Mouse (Mus musculus): Measurements from ENCODE around the gene Vps18.

Vps18 gene

DNA sequence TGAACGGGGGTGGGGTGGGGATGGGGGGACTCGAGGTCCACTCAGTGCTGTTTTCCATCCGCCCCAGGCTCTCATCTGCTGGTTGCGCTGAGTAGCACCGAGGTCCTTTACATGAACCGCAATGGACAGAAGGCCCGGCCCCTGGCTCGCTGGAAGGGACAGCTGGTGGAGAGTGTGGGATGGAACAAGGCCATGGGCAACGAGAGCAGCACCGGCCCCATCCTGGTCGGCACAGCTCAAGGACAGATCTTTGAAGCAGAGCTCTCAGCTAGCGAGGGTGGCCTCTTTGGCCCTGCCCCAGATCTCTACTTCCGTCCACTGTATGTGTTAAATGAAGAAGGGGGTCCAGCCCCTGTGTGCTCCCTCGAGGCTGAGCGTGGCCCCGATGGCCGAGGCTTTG, 4.3 kb downstream of the Vps18 start:
- no peak for DNase-seq

DNA sequence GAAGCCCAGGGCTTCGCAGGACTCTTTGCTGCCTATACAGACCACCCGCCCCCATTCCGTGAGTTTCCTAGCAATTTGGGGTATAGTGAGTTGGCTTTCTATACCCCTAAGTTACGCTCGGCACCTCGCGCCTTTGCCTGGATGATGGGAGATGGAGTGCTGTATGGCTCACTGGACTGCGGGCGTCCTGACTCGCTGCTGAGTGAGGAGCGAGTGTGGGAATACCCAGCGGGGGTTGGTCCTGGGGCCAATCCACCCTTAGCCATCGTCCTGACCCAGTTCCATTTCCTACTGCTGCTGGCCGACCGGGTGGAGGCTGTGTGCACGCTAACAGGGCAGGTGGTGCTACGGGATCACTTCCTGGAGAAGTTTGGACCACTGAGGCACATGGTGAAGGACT, 4.8 kb downstream of the Vps18 start:
- DNase-seq: no peak

DNA sequence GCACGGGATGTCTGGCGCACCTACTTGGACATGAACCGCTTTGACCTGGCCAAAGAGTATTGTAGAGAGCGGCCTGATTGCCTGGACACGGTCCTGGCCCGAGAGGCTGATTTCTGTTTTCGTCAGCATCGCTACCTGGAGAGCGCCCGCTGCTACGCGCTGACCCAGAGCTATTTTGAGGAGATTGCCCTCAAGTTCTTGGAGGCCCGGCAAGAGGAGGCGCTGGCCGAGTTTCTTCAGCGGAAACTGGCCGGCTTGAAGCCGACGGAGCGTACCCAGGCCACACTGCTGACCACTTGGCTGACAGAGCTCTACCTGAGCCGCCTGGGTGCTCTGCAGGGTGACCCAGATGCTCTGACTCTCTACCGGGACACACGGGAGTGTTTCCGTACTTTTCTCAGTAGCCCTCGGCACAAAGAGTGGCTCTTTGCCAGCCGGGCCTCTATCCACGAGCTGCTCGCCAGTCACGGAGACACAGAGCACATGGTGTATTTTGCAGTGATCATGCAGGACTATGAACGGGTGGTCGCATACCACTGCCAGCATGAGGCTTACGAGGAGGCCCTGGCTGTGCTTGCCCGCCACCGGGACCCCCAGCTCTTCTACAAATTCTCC, 5.3 kb downstream of the Vps18 start:
- DNase-seq: no peak

DNA sequence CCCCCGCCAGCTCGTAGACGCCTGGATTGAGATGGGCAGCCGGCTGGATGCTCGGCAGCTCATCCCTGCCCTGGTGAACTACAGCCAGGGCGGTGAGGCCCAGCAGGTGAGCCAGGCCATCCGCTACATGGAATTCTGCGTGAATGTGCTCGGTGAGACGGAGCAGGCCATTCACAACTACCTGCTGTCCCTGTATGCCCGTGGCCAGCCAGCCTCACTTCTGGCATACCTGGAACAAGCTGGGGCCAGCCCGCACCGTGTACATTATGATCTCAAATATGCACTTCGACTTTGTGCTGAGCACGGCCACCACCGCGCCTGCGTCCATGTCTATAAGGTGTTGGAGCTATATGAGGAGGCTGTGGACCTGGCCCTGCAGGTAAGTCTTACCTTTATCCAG, 5.9 kb downstream of the Vps18 start:
- no peak for DNase-seq

DNA sequence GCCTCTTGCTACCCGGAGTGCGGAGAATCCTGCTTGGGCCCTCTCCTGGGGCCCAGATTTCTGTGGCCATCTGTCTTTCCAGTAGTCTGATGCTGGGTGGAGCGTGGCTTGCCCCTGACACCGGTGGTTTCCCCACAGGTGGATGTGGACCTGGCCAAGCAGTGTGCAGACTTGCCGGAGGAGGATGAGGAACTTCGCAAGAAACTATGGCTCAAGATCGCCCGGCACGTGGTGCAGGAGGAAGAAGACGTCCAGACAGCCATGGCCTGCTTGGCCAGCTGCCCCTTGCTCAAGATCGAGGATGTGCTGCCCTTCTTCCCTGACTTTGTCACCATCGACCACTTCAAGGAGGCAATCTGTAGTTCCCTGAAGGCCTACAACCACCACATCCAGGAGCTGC, 8.2 kb downstream of the Vps18 start:
- DNase-seq: no peak

DNA sequence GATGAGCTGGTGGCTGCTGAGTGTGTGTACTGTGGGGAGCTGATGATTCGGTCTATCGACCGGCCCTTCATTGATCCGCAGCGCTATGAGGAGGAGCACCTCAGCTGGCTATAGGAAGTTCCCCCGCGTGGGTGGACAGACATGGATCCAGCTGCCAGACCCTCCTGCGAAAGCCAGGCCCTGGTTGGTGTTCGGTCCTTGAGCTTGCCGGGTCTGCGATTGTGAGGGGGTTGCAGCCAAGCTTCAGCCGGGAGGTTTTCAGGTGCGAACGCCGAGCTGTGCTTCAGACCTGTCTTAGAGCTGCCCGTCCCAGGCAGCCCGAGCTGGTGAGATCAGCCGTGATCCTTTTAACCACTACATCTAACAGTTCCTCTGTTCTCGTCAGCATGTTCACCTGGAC, 9.0 kb downstream of the Vps18 start:
- DNase-seq: no peak

DNA sequence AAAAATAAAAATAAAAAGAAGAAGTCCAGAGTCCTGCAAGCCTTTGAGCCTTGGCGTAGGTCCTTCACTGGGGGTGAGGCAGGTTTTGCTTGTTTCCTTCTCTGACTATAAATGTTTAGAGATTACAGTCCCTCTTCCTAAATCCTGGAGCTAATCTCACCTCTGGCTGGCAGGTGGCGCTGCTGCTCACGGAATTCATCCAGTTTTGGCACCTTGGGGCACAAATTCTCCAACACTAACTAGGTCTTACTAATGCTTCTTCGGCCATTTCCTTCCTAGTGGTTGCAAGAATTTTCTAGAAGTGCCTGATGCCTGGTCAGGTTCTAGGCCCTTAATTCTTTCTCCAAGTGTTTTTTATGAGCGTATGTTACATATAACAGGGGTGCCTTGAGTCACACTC, 9.8 kb downstream of the Vps18 start:
- peak; percentile 72 to 83 for DNase-seq

DNA sequence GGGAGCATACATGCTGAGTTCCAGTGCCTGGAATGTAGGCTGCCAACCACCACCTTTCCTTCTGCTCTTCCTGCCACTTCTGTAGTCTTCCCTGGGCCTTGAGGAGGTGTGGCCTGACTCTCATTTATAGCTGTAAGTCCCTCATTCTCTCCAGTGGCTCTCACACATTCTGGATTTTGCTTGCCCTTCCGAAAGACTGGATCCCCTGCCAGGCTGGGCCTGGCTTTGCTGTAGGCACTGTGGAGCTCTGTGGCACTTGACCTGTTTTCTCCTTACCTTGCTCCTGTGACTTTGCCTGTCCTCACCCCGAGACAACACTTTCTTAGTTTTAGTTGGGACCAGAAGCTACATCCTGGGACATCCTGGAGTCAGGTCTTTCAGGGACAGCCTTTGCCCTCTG, 10.3 kb downstream of the Vps18 start:
- no peak for DNase-seq

DNA sequence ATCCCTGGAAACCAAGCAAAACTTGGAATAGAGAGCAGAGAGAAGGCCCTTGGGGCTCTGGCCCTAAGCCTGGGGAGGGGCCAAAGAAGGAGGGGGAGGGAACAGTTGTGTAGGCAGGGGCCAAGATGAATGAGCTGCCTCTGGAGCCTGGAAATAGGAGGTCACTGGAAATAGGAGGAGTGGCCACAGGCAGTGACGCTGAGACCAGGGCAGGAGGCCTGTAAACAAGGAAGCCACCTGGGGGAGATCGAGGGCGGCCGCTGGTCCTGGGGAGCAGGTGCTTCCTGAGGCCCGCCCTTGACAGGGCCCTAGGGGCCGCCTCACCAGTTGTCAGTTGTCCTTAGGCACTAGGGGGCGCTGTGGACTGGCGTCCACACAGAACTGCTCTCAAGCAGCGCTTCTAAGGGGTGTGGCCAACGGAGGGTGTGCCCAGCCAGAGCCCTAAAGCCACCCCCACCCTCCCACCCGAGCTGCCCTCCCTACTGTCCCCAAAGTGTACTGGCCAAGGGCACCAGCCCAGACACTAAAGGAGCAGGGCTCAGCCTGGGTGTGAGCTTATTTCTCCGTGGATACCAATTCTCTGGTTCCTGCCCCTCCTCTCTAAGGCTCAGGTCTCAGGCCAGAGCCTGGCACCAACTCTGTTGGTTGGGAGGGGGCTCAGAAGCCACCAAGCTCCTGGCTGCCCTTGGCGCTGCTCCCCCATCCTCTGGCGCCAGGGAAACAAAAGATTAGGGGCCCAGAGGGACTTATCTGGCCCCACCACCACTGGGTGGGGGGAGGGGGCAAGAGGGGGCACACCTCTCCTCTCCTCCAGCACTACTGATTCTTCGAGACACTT, 11.7 kb downstream of the Vps18 start:
- peak; percentile 86 for DNase-seq

DNA sequence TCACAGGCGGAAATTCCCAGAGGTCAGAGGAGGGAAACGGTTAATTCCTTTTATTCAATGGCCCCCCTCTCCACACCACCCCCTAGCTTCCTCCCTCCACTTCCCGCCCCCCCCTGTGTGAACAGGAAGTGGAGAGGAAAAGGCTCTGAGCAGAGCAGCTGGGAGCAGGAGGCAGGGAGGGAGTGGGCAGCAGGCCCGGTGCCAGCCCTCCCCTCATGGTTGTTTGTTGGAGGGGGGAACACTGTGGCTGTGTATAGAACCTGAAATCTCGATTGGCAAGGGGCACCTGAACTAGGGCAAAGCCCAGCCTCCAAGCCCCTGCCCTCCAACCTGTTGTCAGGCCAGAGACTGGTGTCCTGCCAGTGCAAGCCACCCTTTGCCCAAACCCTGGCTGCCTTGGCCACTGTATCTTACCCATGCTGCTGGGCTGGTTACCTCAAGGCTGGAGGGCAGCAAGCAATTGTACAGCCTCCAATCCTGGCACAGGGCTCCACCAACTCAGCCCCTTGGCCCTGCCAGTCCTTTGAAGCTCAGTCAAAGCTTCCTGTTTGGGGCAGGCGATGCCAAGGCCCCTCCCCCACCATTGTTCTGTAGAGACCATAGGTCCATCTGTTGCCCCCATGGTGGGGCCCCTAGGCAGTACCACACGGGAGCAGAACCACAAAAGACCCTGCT, 12.4 kb downstream of the Vps18 start:
- DNase-seq: peak; percentile 46 to 53

DNA sequence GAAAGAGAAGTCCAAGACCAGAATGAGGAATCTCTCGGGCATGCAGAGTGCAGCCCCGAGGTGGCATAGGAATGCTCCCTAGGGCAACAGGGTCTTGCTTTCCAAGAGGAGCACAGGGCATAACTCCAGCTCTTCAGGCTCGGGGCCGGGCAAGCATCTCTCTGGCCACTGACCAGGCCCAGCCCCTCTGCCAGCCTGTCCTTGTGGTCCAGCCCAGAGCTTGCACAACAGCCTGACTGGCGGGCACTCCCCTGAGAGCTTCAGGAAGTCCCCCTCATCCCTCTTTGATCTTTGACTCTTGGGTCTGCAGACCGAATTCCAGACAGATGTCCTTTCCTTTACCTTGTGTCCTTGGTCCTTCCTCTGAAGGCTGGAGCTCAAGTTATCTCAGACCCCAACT, 14.3 kb downstream of the Vps18 start:
- no peak for DNase-seq

DNA sequence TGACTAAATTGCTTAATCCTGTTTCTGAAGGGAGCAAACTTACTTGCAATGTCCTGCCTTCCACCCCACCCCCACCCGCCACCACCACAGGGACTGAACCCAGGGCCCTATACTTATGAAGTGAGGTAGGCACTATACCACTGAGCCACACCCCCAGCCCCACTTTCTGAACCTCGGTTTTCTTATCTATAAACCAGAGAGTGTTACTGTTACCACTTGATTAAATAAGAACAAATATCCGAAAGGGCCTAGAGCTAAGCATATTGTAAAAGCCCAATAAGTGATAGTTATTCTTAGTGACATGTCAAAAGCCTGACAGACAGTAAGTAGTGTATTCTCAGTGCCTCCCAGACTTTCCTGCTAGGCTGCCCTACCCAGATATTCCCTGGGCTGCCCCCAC, 15.9 kb downstream of the Vps18 start:
- DNase-seq: no peak

DNA sequence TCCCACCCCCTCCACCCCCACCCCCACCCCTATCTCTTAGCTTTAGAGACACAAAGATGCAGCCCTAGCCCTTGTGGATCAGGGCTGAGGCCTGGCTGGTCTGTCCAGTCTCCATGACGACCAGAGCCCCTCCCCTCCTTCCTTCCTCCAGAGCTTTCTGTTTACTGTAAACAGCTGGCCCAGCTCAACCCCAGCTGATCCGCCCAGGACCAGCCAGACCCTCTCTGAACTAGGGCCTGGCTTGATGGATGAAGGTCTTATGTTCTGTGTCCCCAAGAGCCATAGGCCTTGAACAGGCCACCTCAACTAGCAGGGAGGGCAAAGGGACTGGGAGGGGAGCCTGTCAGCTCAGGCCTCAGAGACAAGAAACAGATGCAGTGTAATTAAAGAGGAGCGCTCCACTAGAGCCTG, 16.3 kb downstream of the Vps18 start:
- peak; percentile 69 to 78 for DNase-seq

DNA sequence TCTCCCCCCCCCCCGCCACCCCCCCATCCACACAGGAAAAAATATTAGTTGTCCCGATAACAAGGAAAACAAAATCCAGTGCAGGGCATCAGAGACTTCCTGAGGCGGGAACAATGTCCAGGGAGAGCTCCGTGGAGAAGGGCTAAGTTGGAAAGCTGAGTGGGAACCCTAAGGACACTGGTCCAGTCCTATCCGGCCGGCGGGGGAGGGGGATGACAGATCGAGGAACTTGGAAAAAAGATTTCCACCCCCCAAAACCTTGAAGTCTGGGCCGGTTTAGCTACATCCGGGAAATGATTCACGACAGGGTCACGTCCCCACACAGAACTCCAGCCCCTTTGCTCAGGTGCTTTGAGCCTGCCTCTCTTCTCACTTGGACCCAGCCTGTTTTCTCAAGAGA, 23.0 kb downstream of the Vps18 start:
- DNase-seq: peak; percentile 60 to 65

DNA sequence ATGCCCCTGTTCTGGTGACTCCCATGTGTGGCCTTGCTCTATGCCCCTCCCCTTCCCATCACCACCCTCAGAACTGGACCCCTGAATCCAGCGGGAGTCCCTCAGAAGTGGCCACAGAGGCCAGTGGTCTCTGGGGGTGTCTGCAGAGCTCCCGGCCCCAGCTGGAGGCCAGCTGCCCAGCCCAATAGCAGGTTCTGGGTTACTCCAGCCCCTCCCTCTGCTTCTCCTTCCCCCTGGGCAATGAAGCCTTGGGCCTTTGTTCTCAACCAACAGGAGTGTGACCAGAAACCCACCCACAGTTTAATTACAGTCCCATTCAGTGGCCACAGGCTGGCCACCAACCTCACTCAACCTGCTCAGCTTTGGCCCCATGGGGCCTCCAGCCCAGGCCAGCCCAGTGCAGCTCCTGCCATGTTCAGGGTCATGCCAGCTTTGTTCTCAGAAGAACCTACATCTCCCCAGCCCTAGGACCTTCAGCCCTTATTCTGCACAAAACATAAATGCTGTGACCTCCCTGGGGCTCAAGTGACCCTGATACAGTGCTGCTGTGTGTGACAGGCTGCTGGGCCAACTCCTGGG, 23.9 kb downstream of the Vps18 start:
- no peak for DNase-seq

DNA sequence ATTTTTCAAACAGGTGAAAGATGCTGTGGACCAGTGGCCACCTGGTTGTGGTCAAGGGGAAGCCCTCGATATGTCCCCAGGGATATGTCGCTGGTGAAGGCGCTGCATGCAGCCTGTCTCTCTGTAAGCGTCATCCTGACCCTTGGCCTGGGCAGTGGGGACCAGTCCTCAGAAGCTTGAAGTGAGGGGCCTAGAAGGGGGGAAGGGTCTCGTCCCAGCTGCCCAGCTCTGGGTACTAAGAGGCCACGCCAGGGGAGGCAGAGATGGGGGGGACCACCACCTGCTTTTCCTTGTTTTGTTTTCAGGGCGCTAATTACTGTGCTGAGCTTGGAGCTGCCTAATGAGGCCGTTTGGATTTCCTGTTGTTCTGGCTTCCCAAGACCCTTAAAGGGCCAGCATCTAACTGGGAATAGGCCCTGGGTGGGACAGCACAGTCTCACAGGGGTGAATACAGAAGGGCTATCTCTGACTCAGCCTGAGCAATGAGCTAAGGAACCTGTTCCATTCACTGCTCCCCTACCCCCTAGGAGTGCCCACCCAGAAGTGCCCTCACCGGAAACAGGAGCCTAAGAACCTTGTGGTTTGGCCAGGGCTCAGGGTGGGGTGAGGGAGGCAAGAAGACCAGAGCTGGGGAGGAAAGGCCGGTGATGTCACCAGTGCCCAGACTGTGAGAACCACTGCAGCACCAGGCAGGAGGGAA, 25.4 kb downstream of the Vps18 start:
- DNase-seq: no peak

DNA sequence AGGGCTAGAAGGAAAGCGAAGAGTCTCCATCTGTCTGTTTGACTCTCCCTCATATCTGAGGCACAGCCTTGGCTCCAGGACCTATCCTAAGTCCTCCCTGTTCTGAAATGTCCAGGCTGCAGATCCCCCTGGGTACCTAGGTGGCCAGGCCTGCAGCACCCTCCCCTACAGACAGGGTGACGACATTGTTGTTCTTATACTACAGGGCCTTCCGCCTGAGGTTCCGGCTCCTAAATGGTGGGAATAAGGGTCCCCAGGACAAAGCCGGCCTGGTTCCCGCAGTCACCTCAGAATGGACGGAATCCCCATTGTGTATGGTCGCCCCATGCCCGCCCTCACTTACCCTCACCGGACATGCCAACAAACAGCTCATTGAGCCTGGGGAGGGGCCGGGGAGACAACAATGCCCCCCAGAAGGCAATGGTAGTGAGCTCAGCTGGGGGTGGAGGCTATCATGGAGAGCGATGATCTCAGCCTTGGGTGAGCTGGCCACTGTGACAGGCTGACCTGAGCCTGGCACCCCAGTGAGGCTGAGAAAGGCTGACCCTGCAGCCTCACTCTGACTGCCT, 26.3 kb downstream of the Vps18 start:
- DNase-seq: no peak

DNA sequence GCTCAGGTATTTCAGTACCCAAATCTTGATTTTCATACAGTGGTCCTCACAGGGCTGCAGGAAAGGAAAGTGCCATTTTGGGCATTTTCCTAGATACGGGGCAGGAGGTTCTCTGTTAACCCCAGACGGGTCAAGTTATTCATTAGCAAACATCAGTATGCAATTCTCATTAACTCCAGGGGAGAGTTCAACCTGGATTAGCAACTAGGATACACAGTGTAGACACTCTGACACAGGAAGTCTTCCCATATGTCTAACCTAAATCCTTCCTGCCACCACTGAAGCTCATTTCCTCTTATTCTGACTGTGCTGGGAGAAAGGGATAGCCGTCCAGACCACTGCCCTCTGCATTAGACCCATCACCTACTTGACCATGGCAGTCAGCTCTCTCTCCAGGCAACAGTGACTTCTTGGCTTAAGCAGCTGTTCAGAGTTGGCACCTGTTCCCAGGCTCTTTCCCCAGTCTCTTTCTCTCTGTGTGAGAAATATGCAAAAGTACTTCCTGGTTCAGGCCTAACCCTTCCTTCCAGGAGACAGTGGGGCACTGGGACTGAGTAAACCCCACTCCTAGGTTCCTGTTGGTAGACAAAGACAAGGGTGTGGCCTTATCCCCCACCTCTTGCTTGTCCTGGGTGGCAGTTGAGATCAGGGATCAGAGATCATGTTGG, 29.6 kb downstream of the Vps18 start:
- DNase-seq: peak; percentile 66 to 67

DNA sequence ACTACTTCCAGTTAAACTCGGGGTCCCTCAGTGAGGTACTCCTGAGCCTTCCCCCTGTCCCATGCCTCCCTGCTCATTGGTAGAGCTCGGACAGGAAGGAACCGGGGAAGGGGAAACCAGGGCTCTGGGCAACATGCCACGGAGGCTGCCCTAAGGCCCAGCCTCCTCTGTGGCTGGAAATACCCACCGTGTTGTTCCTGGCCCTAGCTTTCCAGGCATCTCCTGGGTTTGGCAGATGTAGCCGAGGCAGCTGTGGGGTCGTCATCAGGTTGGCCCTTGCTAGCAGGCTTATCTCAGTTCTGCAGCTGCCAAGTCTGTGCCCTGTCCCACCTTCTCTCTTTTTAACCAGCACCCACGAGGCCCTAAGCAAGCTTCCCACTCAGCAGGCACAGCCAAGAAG, 32.0 kb downstream of the Vps18 start:
- no peak for DNase-seq

DNA sequence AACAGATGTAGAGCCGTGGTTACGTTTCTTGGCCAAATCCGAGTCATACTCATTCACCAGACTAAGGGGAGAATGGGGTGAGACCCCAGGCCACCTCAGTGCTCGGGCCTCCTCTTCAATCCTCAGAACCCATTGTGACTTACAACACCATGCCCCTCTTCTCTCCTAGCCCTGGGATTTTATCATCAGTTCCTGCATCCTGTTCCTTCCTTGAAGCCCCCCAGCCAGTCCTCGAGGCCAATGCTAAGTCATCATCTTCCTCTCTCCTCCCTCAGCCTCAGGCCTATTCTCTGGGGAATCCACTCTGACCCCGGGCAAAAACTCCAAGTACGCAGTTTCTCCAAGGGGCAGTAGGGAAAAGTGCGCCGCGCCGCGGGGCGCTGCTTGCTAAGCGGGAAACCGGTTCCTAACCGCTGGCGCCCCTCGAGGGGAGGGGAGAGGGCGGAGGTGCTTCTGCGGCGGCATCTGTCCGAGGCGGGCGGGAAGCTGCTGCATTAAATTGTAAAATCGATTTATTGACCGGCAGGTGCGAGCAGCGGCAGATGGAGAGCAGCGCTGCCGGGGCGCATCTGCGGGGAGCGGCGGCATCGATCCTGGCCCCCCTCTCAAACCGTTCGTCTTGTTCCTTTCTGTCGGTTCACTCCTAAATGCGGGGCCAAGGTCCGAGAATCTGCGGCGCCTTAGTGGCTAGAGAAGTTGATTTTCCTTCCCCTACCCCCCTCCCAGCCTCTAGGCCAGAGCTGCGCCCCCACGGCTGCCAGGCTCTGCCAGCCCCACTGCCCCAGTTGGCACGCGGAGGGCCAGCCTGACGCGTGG, 33.4 kb downstream of the Vps18 start:
- DNase-seq: no peak

DNA sequence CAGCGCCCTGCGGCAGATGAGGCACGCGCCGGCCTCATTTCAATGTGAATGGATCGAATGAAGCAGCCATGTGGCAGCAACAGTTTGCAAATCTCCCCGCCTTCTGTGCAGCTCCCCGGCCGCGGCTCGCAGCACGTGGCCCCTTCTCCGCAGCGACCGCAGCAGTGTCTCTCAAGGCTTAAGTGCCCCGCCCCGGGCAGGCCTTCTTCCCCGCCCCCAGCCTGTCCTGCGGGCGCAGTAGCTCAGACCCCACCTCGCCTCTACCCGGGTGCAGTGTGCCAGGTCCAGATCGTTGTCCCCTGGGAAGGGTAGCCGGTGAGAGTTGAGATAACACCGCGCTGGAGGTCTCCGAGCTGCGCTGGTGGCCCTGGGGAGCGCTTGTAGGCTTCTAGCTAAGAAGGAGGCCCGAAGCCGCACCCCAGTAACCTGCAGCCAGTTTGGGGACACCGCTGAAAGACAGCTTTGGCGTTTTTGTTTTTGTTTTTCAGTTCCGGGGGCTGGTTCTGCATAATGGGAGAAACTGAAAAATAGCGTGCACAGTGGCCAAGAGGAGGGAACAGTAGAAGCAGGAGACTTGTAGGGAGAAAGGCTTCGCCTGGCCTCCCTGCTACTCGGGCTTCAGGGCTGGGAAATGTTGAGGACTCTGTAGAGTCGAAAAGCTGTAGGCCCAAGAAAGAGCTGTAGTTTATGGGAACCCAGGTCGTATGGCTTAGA, 34.2 kb downstream of the Vps18 start:
- no peak for DNase-seq
